Mouse (Mus musculus): ENCODE data around the gene Rasip1.

Rasip1 gene

DNA sequence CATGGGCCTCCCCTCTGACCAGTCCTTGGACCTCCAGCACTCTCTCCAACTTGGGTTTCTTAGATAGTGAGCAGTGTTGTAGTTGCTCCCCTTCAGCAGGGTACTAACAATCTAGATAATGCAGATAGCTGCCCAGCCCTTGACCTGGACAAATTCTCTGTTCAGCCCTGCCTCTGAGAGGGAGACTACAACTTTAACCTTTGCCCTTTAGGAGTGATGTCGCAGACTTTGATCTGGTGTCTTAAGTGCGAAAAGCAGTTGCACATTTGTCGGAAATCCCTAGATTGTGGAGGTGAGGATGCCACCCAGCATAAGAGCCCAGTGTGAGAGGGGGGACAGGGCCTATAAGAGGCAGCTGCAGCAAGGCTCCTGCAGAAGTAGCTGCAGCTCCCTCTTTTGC lies 2.6 kb upstream of the Rasip1 start:
- DNase-seq (ENCODE audit: low read depth) = no peak

DNA sequence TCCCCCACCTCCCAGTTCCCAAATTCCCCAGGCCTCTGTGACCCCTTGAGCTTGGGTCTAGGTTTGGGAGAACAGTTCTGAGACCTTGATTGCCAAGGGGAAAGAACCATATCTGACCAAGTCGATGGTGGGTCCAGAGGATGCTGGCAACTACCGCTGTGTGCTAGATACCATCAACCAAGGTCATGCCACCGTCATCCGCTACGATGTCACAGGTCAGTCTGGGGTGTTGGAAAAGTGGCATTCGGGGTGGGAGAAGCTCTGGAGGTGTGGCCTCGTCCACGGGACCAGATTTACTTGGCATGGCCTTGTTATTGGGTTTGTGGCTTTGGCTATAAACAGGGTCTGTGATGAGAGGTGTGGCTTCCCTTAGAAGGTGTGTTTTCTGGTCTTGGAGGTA lies 1.8 kb upstream of the Rasip1 start:
- DNase-seq (ENCODE audit: low read depth) = no peak

DNA sequence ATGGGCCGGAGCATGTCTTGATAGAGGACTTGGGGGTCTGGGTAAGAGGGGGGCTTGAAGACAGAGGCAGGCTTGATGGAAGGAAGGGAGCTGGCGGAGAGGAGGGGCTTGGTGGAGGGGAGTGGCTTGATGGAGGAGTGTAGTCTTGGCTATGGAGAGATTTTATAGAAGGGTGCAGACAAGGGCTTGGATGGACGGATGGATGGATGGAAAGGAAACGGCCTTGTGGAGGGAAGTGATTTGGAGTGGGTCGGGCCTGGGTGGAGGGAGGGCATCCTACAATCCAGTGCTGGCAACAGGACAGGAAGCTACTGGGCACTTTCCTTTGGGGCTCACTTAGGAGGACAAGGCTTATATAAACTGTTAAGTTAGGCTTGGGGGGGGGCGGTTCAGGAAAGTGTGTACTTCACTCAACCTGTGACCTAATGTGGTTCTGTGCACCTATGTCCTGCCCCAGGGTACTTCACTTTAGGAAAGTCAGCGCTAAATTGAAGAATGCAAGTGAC lies 664 bp upstream of the Rasip1 start:
- DNase-seq (ENCODE audit: low read depth) = no peak

DNA sequence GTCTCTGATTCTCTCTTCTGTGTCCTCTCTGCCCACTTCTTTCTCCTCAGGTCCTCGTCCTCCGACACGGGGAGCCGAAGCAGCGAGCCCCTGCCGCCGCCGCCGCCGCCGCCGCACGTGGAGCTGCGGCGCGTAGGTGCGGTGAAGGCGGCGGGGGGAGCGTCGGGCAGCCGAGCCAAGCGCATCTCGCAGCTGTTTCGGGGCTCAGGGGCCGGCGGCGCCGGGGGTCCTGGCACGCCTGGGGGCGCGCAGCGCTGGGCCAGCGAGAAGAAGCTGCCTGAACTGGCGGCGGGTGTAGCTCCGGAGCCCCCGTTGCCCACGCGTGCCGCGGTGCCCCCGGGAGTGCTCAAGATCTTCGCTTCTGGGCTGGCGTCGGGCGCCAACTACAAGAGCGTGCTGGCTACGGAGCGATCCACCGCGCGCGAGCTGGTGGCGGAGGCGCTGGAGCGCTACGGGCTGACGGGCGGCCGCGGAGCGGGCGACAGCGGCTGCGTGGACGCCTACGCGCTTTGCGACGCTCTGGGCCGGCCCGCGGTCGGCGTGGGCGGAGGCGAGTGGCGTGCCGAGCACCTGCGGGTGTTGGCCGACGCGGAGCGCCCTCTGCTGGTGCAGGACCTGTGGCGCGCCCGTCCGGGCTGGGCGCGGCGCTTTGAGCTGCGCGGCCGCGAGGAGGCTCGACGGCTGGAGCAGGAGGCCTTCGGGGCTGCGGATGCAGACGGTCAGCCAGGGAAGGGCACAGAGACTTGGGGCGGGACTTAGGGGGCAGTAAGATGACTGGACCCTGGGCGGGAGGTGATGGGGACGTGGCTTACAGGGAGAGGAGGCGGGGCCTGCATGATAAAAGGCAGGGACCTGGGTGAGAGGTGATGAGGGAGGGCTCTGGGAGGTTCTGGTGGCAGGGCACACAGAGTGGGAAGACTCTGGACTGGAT lies 1.3 kb downstream of the Rasip1 start:
- peak; percentile 83 for DNase-seq (ENCODE audit: low read depth)

DNA sequence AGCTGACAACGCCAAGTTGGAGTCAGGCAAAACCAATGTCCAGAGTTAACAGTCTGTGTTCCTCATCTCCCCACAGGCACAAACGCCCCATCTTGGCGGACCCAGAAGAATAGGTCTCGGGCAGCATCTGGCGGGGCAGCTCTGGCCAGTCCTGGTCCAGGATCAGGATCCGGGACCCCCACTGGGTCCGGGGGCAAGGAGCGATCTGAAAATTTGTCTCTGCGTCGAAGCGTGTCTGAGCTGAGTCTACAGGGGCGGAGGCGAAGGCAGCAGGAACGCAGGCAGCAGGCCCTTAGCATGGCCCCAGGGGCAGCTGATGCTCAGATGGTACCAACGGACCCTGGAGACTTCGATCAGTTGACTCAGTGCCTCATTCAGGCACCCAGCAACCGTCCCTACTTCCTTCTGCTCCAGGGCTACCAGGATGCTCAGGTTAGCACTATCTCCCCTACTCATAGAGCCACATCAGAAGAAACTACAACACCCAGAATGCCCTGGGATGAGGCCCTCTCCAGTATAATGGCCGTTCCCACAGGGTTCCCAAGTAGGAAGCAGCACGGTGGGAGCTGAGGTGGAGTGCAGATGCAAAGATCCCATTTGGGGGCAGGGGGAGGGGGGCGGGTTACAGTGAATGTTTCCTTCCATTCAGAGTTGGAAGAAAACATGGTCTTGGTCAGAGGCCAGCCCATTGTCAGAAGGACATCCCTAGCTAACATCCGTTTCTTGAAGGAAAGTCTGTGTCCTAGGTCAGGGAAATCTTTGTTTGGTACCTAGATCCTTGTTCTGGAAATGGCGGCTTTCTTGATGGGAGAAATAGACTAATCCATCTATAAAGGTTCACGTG lies 3.0 kb downstream of the Rasip1 start:
- no peak for DNase-seq (ENCODE audit: low read depth)

DNA sequence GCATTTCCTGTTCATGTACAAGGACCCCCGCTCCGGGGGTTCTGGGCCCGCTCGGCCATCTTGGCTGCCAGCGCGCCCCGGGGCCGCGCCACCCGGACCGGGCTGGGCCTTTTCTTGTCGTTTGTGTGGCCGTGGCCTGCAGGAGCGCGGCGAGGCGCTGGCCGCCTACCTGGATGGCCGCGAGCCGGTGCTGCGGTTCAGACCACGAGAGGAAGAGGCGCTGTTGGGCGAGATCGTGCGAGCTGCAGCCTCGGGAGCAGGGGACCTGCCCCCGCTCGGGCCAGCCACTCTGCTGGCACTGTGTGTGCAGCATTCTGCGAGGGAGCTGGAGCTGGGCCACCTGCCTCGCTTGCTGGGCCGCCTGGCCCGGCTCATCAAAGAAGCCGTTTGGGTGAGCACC lies 5.2 kb downstream of the Rasip1 start:
- DNase-seq (ENCODE audit: low read depth) = no peak

DNA sequence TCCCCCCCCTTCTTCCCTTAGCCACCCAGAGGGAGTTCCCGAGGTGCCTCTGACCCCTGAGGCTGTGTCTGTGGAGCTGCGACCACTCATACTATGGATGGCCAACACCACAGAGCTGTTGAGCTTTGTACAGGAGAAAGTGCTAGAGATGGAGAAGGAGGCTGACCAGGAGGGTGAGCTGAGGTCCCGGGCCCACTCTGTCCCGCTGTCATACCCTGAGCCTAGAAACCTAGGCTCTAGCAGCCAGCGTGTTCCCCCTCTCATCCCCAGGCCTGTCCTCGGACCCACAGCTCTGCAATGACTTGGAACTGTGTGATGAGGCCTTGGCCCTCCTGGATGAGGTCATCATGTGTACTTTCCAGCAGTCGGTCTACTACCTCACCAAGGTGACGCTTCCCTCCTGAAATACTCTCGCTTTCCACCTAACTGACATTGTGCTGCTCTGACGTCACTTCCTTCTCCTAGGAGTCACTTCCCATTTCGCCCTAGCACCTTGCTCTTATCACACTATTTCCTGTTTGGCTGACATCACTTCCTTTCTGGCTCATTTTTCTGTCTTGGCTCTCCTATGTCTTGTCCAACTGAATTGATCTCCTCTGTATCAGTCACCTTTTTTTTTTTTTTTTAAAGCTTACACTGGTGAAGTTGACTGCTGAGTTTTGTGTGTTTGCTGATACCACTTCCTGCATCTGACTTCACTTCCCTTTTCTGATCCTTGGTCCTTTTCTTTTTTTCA lies 7.8 kb downstream of the Rasip1 start:
- peak; percentile 50 for DNase-seq (ENCODE audit: low read depth)

DNA sequence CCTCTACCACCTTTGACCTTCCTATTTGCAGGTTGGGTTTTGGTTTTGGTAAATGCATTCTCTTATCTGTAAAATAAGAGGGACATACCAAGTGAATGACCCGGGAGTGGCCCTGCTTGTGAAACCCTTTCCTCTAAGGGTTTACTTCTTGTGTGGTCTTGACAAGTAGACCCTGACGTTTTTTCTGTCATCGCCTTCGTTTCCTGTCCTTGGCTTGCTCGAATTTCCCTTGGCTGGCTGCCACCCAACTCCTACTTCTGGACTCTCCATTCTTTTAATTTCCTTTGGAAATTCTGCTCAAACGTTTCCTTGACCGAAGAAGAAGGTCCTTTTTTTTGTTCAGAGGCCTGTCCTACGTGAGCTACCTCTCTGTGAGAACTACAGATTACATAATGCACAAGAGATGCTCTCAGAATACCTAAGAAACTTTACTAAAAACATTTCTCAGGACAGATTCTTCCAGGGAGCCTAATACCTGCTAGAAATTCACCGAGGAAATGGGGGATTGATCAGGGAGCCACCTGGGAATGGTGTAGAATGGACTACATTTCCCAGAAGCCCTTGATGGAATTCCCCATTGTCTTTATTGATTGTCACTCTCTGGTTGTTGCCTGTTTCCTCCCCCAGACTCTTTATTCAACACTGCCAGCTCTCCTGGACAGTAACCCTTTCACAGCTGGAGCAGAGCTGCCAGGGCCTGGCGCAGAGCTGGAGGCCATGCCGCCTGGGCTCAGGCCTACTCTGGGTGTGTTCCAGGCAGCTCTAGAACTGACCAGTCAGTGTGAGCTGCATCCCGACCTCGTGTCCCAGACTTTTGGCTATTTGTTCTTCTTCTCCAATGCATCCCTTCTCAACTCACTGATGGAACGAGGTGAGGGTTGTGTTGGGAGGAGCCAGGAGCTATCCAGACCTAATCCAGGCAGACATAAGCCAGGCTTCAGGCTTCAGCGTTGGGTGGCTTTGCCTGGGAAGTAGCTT lies 8.7 kb downstream of the Rasip1 start:
- DNase-seq (ENCODE audit: low read depth) = no peak

DNA sequence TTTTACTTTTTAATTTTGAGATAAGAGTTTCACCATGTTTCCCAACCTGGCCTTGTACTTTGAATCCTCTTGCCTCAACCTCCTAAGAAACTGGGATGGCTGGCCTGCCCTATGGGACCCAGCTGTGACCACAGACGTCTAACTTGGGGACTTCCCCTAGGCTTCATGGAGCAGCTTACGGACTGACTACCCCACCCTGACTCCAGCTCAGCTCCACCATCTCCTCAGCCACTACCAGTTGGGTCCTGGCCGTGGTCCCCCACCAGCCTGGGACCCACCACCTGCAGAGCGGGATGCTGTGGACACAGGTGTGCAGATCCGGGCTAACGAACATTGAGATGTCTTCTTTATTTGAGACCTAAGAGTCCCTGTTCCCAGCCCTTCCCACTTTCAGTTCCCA lies 10.4 kb downstream of the Rasip1 start:
- no peak for DNase-seq (ENCODE audit: low read depth)

DNA sequence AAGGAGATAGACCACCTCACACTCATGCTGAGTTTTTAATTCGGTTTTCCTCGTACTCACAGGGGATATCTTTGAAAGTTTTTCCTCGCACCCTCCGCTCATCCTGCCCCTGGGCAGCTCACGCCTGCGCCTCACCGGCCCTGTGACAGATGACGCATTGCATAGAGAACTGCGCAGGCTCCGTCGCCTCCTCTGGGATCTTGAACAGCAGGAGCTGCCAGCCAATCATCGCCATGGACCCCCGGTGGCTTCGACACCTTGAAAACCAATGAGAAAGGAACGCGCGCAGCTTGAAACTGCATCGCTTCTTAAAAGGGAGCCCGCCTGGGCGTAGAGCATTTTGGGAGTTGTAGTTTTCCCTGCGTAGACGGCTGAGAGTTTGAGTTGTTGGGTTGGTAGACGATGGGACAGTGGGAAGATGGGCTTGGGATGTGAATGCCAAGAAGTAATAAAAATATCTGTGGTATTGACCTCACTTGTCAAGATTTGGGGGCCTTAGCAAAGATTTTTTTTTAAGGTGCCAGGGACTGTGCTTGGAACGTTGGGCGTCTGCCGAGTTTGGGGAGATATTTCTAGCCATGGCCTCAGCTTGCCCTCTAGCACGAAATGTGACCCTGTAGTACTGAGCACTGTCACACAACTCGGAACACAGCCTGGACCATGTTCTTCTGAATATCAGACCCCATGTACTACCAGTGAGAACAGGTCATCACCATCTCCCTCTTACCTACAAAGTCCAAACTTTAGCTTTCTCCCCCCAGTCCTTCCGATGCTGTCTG lies 11.5 kb downstream of the Rasip1 start:
- DNase-seq (ENCODE audit: low read depth) = no peak

DNA sequence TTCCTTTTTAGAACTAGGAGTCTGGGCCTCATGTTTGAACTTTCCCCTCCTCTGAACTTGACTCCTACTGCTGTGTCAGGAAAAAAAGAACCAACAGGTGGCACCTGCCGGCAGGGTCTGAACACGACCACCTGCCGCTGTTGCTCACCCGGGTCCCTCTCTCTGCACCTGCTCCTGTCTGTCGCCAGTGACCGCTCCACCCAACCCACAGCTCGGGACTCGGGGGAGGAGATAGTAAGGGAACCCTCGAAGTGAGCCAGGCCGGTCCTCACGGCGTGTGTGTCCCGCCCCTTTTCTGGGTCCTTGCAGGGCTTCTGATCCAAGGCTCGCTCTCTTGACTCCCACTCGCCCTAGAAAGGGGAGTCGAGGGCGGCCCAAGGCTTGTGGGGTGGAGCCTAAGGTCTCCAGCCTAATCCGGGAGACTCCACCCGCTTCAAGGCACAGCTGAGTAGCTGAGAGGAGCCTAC lies 12.3 kb downstream of the Rasip1 start, which contains the start of gene Mamstr:
TSS of gene Mamstr (plus strand) at position 417 of the 467 bp plus-strand sequence.
- no peak for DNase-seq (ENCODE audit: low read depth)

DNA sequence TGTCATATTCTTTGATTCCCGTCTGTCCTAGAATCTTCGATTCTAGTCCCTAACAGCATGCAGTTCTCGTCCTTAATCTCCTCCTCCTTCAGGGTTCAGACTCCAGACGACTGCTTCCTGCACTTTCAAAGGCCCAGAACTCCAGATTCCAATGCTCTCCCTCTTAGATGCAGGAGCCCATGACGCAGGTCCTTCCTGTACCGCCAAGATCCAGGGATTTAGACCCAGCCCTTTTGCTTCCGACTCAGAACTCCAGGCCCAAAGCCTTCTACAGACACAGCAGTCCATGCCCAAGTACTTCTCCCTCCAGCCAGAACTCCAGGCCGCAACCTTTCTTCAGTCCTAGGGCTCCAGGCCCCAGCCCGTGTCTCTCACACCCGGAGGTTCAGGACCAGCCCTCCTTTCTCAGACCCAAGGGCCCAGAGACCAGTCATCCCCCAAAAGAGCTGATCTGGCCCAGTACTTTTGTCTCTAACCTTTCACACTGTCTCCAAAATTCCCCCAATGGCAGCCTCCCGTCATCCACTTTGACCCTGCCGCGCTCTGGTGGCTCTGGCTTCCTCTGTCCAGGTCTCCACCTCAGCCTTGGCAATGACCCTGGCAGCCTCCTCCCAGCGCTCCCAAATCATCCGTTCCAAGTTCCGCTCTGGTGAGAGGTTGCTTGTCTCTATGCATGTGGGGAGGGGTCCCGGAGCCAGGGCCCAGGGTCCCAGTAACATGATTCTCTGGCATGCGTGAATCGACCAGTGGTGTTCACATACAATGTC lies 13.1 kb downstream of the Rasip1 start:
- DNase-seq (ENCODE audit: low read depth) = no peak

DNA sequence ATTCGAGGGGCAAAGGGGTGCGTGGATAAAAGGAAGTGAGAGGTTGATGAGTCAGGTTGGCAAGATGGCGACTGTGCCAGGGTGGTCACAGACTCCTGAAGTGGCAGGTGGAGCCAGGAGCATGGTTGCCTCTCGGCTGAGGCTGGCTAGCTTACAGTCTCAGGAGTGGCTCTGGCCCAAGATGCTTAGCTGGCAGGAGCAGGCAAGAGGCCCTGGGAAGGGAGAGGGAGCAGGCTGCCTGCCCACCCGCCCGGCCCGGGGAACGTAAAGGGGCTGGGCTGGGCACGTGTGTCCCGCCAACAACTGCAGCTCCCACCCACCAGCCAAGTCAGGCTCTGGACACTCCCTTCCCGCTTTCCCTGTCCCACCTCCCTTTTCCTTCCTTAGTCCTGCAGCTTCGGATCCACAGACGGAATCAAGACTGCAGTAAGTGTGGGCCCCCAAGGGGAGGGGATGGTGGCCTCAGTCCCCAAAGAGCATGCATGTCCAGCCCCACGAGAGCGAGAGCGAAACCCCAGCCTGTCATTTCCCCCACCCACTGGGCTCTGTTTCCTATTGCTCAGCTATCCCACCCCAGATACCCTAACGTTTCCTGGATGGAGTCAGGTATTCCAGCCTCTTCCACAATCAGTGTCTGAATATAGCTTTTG lies 14.2 kb downstream of the Rasip1 start:
- no peak for DNase-seq (ENCODE audit: low read depth)

DNA sequence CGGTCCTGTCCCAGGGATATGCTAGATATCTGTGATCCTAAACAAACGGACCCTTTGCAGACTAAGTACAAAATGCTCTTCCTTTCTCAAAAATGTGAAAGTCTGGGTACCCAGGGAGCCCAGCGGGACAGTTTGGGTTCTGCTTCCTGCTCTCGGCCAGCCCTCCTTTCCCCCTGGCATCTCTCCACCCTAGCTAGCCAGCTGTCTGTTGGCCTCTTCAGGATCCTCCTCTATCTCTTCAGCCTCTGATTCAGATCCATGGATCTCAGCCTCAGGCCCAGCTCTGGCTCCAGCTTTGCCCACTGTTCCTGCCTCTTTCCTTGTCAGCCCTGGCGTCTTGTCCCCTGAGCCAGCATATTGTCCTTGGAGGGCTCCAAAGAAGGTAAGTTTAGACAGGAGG lies 14.8 kb downstream of the Rasip1 start:
- DNase-seq (ENCODE audit: low read depth) = no peak

DNA sequence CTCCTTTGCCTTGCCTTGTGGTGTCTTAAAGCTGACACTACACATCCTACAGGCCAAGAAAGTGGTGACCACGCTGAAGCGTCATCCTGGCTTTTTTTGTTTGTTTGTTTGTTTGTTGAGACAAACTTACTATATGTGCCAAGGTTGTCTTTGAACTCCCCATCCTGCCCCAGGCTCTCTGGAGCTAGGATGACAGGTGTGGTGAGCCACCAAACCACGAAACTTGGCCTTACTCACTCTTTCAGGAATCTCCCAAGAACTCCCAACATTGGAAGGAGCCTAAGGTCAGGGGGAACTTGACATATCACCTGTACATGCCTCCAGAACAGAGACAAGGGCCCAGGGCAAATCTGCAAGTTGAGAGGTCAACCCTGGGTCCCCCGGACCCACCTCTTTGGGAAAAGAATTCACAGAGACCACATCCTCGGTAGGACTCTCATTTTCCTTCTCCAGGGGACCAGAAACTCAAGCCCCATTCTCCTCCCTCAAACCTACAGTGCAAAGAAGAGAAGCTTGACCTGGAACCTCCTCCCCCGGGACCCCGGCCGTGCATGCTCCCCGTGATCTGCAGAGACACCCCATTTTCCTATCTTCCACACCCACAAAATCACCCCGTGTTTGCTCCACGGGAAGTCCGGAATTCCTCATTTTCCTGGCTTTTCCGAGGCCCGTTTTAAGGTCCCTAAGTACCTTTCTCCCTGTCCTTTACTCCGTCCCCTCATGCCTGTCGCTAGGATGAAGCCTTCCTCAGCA lies 15.4 kb downstream of the Rasip1 start:
- DNase-seq (ENCODE audit: low read depth) = no peak

DNA sequence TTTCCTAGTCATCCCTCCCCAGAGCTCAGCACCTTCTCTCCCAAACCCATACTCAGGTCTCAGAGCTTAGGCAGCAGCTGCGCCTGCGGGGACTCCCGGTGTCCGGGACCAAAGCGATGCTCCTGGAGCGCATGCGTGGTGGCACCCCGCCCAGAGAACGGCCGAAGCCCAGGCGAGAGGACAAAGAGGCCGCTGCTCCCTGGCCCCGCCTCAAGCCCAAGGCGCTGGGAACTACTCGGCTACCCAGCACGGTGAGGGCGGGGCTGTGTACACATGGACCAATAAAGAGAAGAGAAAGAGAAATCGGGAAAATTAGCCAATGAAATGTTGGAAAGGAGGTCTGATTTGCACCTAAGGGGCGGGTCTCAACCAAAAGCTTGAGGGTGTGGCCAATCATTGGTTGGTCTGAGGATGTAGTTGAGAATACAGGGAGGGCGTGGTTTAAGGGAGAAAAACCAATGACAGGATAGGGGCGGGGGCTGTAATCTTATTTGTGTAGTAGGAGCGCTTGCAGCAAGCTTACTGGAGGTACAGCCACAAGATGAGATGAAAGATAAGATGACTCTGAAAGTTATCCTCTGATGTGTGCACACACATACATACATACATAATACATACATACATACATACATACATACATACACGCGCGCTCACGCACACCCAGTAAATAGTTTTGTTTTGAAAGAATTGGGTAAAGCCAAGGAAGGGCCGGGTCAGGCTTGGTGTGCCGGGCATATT lies 16.3 kb downstream of the Rasip1 start:
- DNase-seq (ENCODE audit: low read depth) = peak; percentile 91

DNA sequence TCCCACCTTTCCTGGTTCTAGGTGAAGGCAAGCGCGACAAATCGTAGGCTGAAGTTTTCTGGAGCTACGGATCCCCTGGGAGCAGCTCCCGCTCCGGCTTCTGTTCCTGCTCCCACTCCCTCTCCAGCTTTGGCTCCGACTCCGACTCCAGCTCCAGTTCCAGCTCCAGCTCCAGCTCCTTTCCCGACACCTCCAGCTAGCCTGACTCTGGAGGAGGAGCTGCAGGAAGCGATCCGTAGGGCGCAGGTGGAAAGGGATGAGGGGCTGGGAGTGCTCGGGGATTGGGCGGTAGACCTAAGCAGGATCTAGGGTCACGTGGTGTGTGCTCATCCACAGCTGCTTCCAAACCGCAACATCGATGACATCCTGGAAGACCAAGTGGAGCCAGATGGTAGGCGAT lies 16.9 kb downstream of the Rasip1 start:
- no peak for DNase-seq (ENCODE audit: low read depth)

All from c-Kit-positive CD71-negative TER-119-negative erythroid progenitor cells, embryonic 14.5 days (primary cell).